Comparison of ENCODE assay signal across 26 mouse cellular contexts in the genomic region with DNA sequence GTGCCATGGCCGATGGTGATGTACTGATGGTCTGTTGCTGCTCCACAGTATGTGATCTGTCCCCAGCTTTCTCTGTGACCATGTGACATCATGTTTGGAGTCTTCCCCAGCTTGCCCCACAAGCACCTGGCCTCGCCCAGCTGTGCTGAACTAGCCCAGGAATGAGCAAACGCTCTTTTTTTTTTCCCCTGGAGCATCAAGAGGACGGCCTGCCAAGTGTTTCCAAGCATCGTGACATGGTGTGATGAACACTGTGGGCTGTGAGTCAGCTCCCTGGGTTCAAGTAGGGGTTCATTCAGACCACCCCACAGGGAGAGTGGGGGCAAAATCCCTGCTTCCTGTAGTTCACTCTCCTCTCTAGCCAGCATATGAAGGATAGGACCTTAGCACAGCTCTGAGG. TPM values are rescaled to one million over a fixed set of nuclear protein-coding genes. Genes with fewer than 3 reads are reported as not detected.
DNase-seq lines count a peak whose midpoint lies in the region; ATAC-seq and TF ChIP-seq lines count a peak whose summit lies in the region.
"Had no signal": no experiment of that assay in that cellular context is flagged by ENCODE, and none has a peak within 500 bp of the region (broad histone marks: within the 10 kb centered on the region; RNA-seq: fewer than 3 reads in every experiment).

No protein-coding gene starts in this region.

- CTCF ChIA-PET in Patski (lab: Charles Lee), result interaction anchor here (1.1 to 2.8 kb wide), 4 partner anchors 46 to 90 kb away, joined by 4 to 43 read pairs (median 8); a partner anchor contains a TSS

- POLR2A ChIA-PET in Patski (lab: Charles Lee), result interaction anchor here (1.6 kb wide), 1 partner anchor 86 kb away, joined by 6 read pairs; a partner anchor contains a TSS

- TF ChIP-seq CTCF in Patski (IDR thresholded peaks at IDR 0.05), result no peak

- H3K9me3 ChIP-seq in intestine, embryonic 15.5 days, result no peaks in the 10 kb centered on the region
- H3K9me3 ChIP-seq in intestine, embryonic 16.5 days (ENCODE audit: control insufficient read depth, low read length), result no peaks in the 10 kb centered on the region
- H3K9me3 ChIP-seq: hindbrain, embryonic 13.5 days had no signal

- 87% methylated on average over 5 of the region's 5 CpGs for WGBS in intestine, embryonic 15.5 days
- 85% methylated on average over 5 of the region's 5 CpGs for WGBS in intestine, embryonic 16.5 days

- H3K36me3 ChIP-seq in intestine, embryonic 15.5 days, result peaks cover 11% of the 10 kb centered on the region; the same call in 1 of the 2 replicates
- peaks cover 7% of the 10 kb centered on the region for H3K36me3 ChIP-seq in intestine, embryonic 16.5 days (ENCODE audit: control insufficient read depth, insufficient read depth, low read length)

- no peak overlapping the region for H3K9ac ChIP-seq in intestine, embryonic 15.5 days
- H3K9ac ChIP-seq in intestine, embryonic 16.5 days (ENCODE audit: low read depth, low read length), result no peak overlapping the region
- H3K9ac ChIP-seq: forebrain, embryonic 13.5 days; hindbrain, embryonic 13.5 days had no signal

- H3K27ac ChIP-seq in intestine, embryonic 15.5 days, result no peak overlapping the region
- no peak overlapping the region for H3K27ac ChIP-seq in intestine, embryonic 16.5 days (ENCODE audit: low read length)
- H3K27ac ChIP-seq: forebrain, embryonic 10.5 days; forebrain, embryonic 13.5 days; hindbrain, embryonic 10.5 days; hindbrain, embryonic 13.5 days had no signal

- H3K4me1 ChIP-seq in intestine, embryonic 15.5 days (replicated peaks), result no peaks in the 10 kb centered on the region
- no peaks in the 10 kb centered on the region for H3K4me1 ChIP-seq in intestine, embryonic 16.5 days (ENCODE audit: control insufficient read depth, insufficient read depth, low read length)
- H3K4me1 ChIP-seq: forebrain, embryonic 10.5 days; forebrain, embryonic 13.5 days; hindbrain, embryonic 13.5 days had no signal

- H3K27me3 ChIP-seq in intestine, embryonic 15.5 days (replicated peaks), result no peaks in the 10 kb centered on the region
- no peaks in the 10 kb centered on the region for H3K27me3 ChIP-seq in intestine, embryonic 16.5 days (replicated peaks; ENCODE audit: control insufficient read depth, insufficient read depth, low read length)
- H3K27me3 ChIP-seq in Patski, result no peaks in the 10 kb centered on the region
- H3K27me3 ChIP-seq: forebrain, embryonic 13.5 days; hindbrain, embryonic 13.5 days had no signal

- peak; percentile 8 for DNase-seq in gastrocnemius, postnatal 25 days
- DNase-seq in gastrocnemius, adult 8-10 months (ENCODE audit: low spot score in 2 of 2), result no peak
- DNase-seq in Patski (ENCODE audit: low read depth, low spot score), result peak; percentile 90
- DNase-seq in frontal cortex, postnatal 25 days (ENCODE audit: low spot score in 2 of 2), result no peak
- DNase-seq in lung, adult 18-20 months, result no peak
- DNase-seq: adrenal gland, adult 2 months; adrenal gland, postnatal 14 days; cerebellum, adult 11 months; cerebellum, adult 2 months; cerebellum, adult 9-11 months; cerebellum, postnatal 25 days; gastrocnemius, postnatal 10 days; heart, adult 18-20 months; heart, postnatal 36 days; kidney, adult 8-10 months had no signal

- in situ Hi-C loops in Patski (cut with MboI; ENCODE audit: low pct_unique_long_range_greater_than_20kb), result loop anchor here (25.0 kb wide), 1 partner anchor 639 kb away; no protein-coding TSS in a partner anchor

- H3K4me2 ChIP-seq in intestine, embryonic 15.5 days (replicated peaks), result no peak overlapping the region
- H3K4me2 ChIP-seq in intestine, embryonic 16.5 days (ENCODE audit: low read depth, low read length), result no peak overlapping the region
- H3K4me2 ChIP-seq: forebrain, embryonic 13.5 days; heart, embryonic 11.5 days; hindbrain, embryonic 13.5 days had no signal

- H3K4me3 ChIP-seq in intestine, embryonic 15.5 days (replicated peaks), result no peak overlapping the region
- H3K4me3 ChIP-seq in intestine, embryonic 16.5 days (ENCODE audit: low read length), result no peak overlapping the region
- H3K4me3 ChIP-seq: forebrain, embryonic 10.5 days; forebrain, embryonic 13.5 days; hindbrain, embryonic 10.5 days; hindbrain, embryonic 13.5 days had no signal

- peak; percentile 28; the same call in 1 of the 2 replicates for ATAC-seq in intestine, embryonic 15.5 days
- ATAC-seq in intestine, embryonic 16.5 days, result no peak
- peak; percentile 82 for ATAC-seq in Patski
- ATAC-seq: CD4-positive, CD25-positive, alpha-beta regulatory T cell, adult 4 months; forebrain, embryonic 16.5 days; hindbrain, embryonic 16.5 days; intestine, postnatal 0 days had no signal

RNA-seq across cellular contexts. Expression of a gene that starts 26.4 kb away (rescaled TPM):
- 10 to 100 TPM; 17.1 to 21.7 TPM for total RNA-seq in gastrocnemius, postnatal 25 days (2021)
- total RNA-seq in gastrocnemius, adult 8-10 months (2022), result 10 to 100 TPM; 17.8 to 24.1 (median 22.1) TPM
- 20.9 and 21.8 TPM in 2 replicates for polyA plus RNA-seq in intestine, embryonic 15.5 days (2015; fragmentation: Nextera tagmentation; extraction: Ambion mirVana)
- 17.1 and 18.2 TPM in 2 replicates for polyA plus RNA-seq in intestine, embryonic 16.5 days (2015; fragmentation: Nextera tagmentation; extraction: Ambion mirVana)
- 18.6 TPM for polyA plus RNA-seq in Patski (2021)

RNA-seq across cellular contexts. Expression of a gene that starts 28.6 kb away (rescaled TPM):
- 10 to 100 TPM; 19.2 to 25.1 TPM for total RNA-seq in gastrocnemius, postnatal 25 days (2021)
- total RNA-seq in gastrocnemius, adult 8-10 months (2022), result 10 to 100 TPM; 26.2 to 35.8 (median 27.6) TPM
- polyA plus RNA-seq in intestine, embryonic 15.5 days (2015; fragmentation: Nextera tagmentation; extraction: Ambion mirVana), result 8.9 and 10.4 TPM in 2 replicates
- 10.7 and 11.4 TPM in 2 replicates for polyA plus RNA-seq in intestine, embryonic 16.5 days (2015; fragmentation: Nextera tagmentation; extraction: Ambion mirVana)
- 13.0 TPM for polyA plus RNA-seq in Patski (2021)

Comparison
In these comparisons a context has a peak if more than half of its experiments do, and no peak if none do; other contexts are left out.
1. DNase-seq: peak in gastrocnemius, postnatal 25 days (single experiment) and Patski (single experiment); none in gastrocnemius, adult 8-10 months (0 of 2), frontal cortex, postnatal 25 days (0 of 2) and lung, adult 18-20 months (0 of 2).